In genomic region chr1:91456301-91456801, GRCm38 (mm10) we compare ENCODE assay signal across 8 mouse cellular contexts. TPM values are rescaled to one million over a fixed set of nuclear protein-coding genes. Genes with fewer than 3 reads are reported as not detected.
DNase-seq lines count a peak whose midpoint lies in the region; ATAC-seq and TF ChIP-seq lines count a peak whose summit lies in the region.

No protein-coding gene starts in this region.

- no peaks in the 10 kb centered on the region for H3K36me3 ChIP-seq in embryonic facial prominence, embryonic 12.5 days
- no peaks in the 10 kb centered on the region for H3K36me3 ChIP-seq in heart, postnatal 0 days (replicated peaks; ENCODE audit: control insufficient read depth, insufficient read depth, low read length)
- no peaks in the 10 kb centered on the region for H3K36me3 ChIP-seq in lung, postnatal 0 days (ENCODE audit: insufficient read depth, low read length)

- no peak for TF ChIP-seq CTCF in left cerebral cortex, adult 2 months (IDR thresholded peaks at IDR 0.05)
- TF ChIP-seq CTCF in heart, postnatal 0 days (IDR thresholded peaks at IDR 0.05; ENCODE audit: low read depth) = no peak
- no peak for TF ChIP-seq CTCF in lung, postnatal 0 days (IDR thresholded peaks at IDR 0.05)

- no peak overlapping the region; the same call in 1 of the 2 replicates for H3K4me2 ChIP-seq in embryonic facial prominence, embryonic 12.5 days (replicated peaks)
- peak overlapping the region; percentile 38; the same call in 1 of the 2 replicates for H3K4me2 ChIP-seq in heart, postnatal 0 days (ENCODE audit: low read depth, low read length)
- H3K4me2 ChIP-seq in lung, postnatal 0 days (replicated peaks; ENCODE audit: low read depth, low read length) = peak overlapping the region; percentile 74

- WGBS in embryonic facial prominence, embryonic 12.5 days = 37% methylated on average over 11 of the region's 11 CpGs
- WGBS in heart, postnatal 0 days = 45% methylated on average over 11 of the region's 11 CpGs
- 8% methylated on average over 11 of the region's 11 CpGs for WGBS in lung, postnatal 0 days

- H3K4me3 ChIP-seq in left cerebral cortex, adult 2 months = peak overlapping the region; percentile 96
- no peak overlapping the region for H3K4me3 ChIP-seq in embryonic facial prominence, embryonic 12.5 days
- no peak overlapping the region for H3K4me3 ChIP-seq in heart, postnatal 0 days (ENCODE audit: low read depth, low read length)
- peak overlapping the region; percentile 15; the same call in 1 of the 2 replicates for H3K4me3 ChIP-seq in lung, postnatal 0 days (ENCODE audit: low read depth, low read length)

- peaks cover 32% of the 10 kb centered on the region for H3K4me1 ChIP-seq in embryonic facial prominence, embryonic 12.5 days
- peaks cover 70% of the 10 kb centered on the region for H3K4me1 ChIP-seq in heart, postnatal 0 days (ENCODE audit: control insufficient read depth, insufficient read depth)
- H3K4me1 ChIP-seq in lung, postnatal 0 days (ENCODE audit: insufficient read depth, low read depth, low read length) = peaks cover 53% of the 10 kb centered on the region

- H3K9me3 ChIP-seq in embryonic facial prominence, embryonic 12.5 days = no peaks in the 10 kb centered on the region
- H3K9me3 ChIP-seq in heart, postnatal 0 days (replicated peaks; ENCODE audit: control insufficient read depth, low read length) = no peaks in the 10 kb centered on the region
- no peaks in the 10 kb centered on the region for H3K9me3 ChIP-seq in lung, postnatal 0 days (ENCODE audit: low read length)

- no peak for TF ChIP-seq EP300 in heart, postnatal 0 days (IDR thresholded peaks at IDR 0.05; ENCODE audit: low read depth)
- TF ChIP-seq EP300 in lung, postnatal 0 days (IDR thresholded peaks at IDR 0.05) = peak; percentile 68; the same call in 1 of the 2 replicates

- H3K27me3 ChIP-seq in embryonic facial prominence, embryonic 12.5 days = no peaks in the 10 kb centered on the region
- H3K27me3 ChIP-seq in heart, postnatal 0 days (ENCODE audit: control insufficient read depth, insufficient read depth, low read length) = no peaks in the 10 kb centered on the region
- H3K27me3 ChIP-seq in lung, postnatal 0 days (replicated peaks; ENCODE audit: insufficient read depth, low read length) = no peaks in the 10 kb centered on the region

- DNase-seq in left cerebral cortex, adult 2 months (ENCODE audit: extremely low spot score in 1 of 2, low spot score in 2 of 2) = peak in 1 of 2 experiments; percentile 36
- DNase-seq in left cerebral cortex, adult 8-10 months (ENCODE audit: low spot score in 2 of 2) = no peak
- peak; percentile 57 for DNase-seq in heart, postnatal 0 days (ENCODE audit: low spot score)
- DNase-seq in kidney, postnatal 10 days = peak; percentile 77
- DNase-seq in lung, postnatal 0 days (ENCODE audit: low spot score) = peak; percentile 98
- DNase-seq in ovary, postnatal 14 days (ENCODE audit: low spot score) = peak; percentile 61
- DNase-seq in frontal cortex, postnatal 14 days (ENCODE audit: low spot score in 2 of 2) = no peak

- peak overlapping the region; percentile 0; the same call in 1 of the 2 replicates for H3K9ac ChIP-seq in embryonic facial prominence, embryonic 12.5 days
- H3K9ac ChIP-seq in heart, postnatal 0 days (replicated peaks; ENCODE audit: low read depth, low read length) = peak overlapping the region; percentile 47; the same call in 1 of the 2 replicates
- H3K9ac ChIP-seq in lung, postnatal 0 days (replicated peaks; ENCODE audit: low read depth) = peak overlapping the region; percentile 36

- ATAC-seq in embryonic facial prominence, embryonic 12.5 days (ENCODE audit: insufficient number of reproducible peaks, insufficient read depth, low FRiP score, low TSS enrichment) = no peak
- no peak for ATAC-seq in heart, postnatal 0 days (ENCODE audit: insufficient read depth, low read depth)
- ATAC-seq in lung, postnatal 0 days = peak; percentile 34

- intact Hi-C loops in left cerebral cortex, adult 2 months (cut with DNase I) = loop anchor here (10.0 kb wide), 1 partner anchor 252 kb away; no protein-coding TSS in a partner anchor

- H3K27ac ChIP-seq in left cerebral cortex, adult 2 months = peak overlapping the region; percentile 30
- no peak overlapping the region for H3K27ac ChIP-seq in embryonic facial prominence, embryonic 12.5 days
- peak overlapping the region; percentile 80 for H3K27ac ChIP-seq in heart, postnatal 0 days (ENCODE audit: low read depth)
- peak overlapping the region; percentile 98 for H3K27ac ChIP-seq in lung, postnatal 0 days (ENCODE audit: low read length)

RNA-seq across cellular contexts. Expression of gene Per2, which starts 2.8 kb away (rescaled TPM):
- total RNA-seq in left cerebral cortex, adult 2 months (2021) = 10 to 100 TPM; 24.8 to 54.6 TPM
- 10 to 100 TPM; 18.4 to 36.8 (median 25.1) TPM for total RNA-seq in left cerebral cortex, adult 8-10 months (2022)
- 2.5 TPM in 2 replicates for polyA plus RNA-seq in embryonic facial prominence, embryonic 12.5 days (2016; fragmentation: Nextera tagmentation; extraction: Ambion mirVana)
- total RNA-seq in heart, postnatal 0 days (2014; rRNA removed; ENCODE audit: low replicate concordance) = 11.1 and 14.0 TPM in 2 replicates
- 2.3 and 3.3 TPM in 2 replicates for polyA plus RNA-seq in heart, postnatal 0 days (2015; fragmentation: Nextera tagmentation; extraction: Ambion mirVana)
- polyA plus RNA-seq in lung, postnatal 0 days (2015; fragmentation: Nextera tagmentation; extraction: Ambion mirVana) = 6.3 and 7.3 TPM in 2 replicates

RNA-seq across cellular contexts. Expression of gene Traf3ip1, which starts 38.1 kb away (rescaled TPM):
- total RNA-seq in left cerebral cortex, adult 2 months (2021) = 10 to 100 TPM; 15.8 to 16.5 TPM
- 10 to 100 TPM; 12.5 to 15.3 (median 13.9) TPM for total RNA-seq in left cerebral cortex, adult 8-10 months (2022)
- 12.4 and 14.1 TPM in 2 replicates for polyA plus RNA-seq in embryonic facial prominence, embryonic 12.5 days (2016; fragmentation: Nextera tagmentation; extraction: Ambion mirVana)
- 2.0 and 3.4 TPM in 2 replicates for total RNA-seq in heart, postnatal 0 days (2014; rRNA removed; ENCODE audit: low replicate concordance)
- 2.8 TPM in 2 replicates for polyA plus RNA-seq in heart, postnatal 0 days (2015; fragmentation: Nextera tagmentation; extraction: Ambion mirVana)
- 11.0 and 11.2 TPM in 2 replicates for polyA plus RNA-seq in lung, postnatal 0 days (2015; fragmentation: Nextera tagmentation; extraction: Ambion mirVana)

RNA-seq across cellular contexts. Expression of gene Hes6, which starts 42.5 kb away (rescaled TPM):
- total RNA-seq in left cerebral cortex, adult 2 months (2021) = 10 to 100 TPM; 13.4 to 14.6 TPM
- total RNA-seq in left cerebral cortex, adult 8-10 months (2022) = 10 to 100 TPM; 17.5 to 22.3 (median 21.8) TPM
- 134 and 139 TPM in 2 replicates for polyA plus RNA-seq in embryonic facial prominence, embryonic 12.5 days (2016; fragmentation: Nextera tagmentation; extraction: Ambion mirVana)
- 81.4 and 82.5 TPM in 2 replicates for total RNA-seq in heart, postnatal 0 days (2014; rRNA removed; ENCODE audit: low replicate concordance)
- 61.0 and 64.3 TPM in 2 replicates for polyA plus RNA-seq in heart, postnatal 0 days (2015; fragmentation: Nextera tagmentation; extraction: Ambion mirVana)
- 63.7 and 75.1 TPM in 2 replicates for polyA plus RNA-seq in lung, postnatal 0 days (2015; fragmentation: Nextera tagmentation; extraction: Ambion mirVana)

RNA-seq across cellular contexts. Expression of gene Ilkap, which starts 57.7 kb away (rescaled TPM):
- total RNA-seq in left cerebral cortex, adult 2 months (2021) = 10 to 100 TPM; 59.8 to 64.8 TPM
- 10 to 100 TPM; 48.1 to 54.9 (median 52.2) TPM for total RNA-seq in left cerebral cortex, adult 8-10 months (2022)
- 171 and 174 TPM in 2 replicates for polyA plus RNA-seq in embryonic facial prominence, embryonic 12.5 days (2016; fragmentation: Nextera tagmentation; extraction: Ambion mirVana)
- 58.1 and 70.5 TPM in 2 replicates for total RNA-seq in heart, postnatal 0 days (2014; rRNA removed; ENCODE audit: low replicate concordance)
- 71.4 and 75.1 TPM in 2 replicates for polyA plus RNA-seq in heart, postnatal 0 days (2015; fragmentation: Nextera tagmentation; extraction: Ambion mirVana)
- polyA plus RNA-seq in lung, postnatal 0 days (2015; fragmentation: Nextera tagmentation; extraction: Ambion mirVana) = 90.5 and 94.0 TPM in 2 replicates

Comparison
In these comparisons a context has a peak if more than half of its experiments do, and no peak if none do; other contexts are left out.
1. DNase-seq: peak in heart, postnatal 0 days (single experiment), kidney, postnatal 10 days (single experiment), lung, postnatal 0 days (single experiment) and ovary, postnatal 14 days (single experiment); none in left cerebral cortex, adult 8-10 months (0 of 2) and frontal cortex, postnatal 14 days (0 of 2).
2. H3K4me3 ChIP-seq: peak in left cerebral cortex, adult 2 months (single experiment) and lung, postnatal 0 days (single experiment); none in embryonic facial prominence, embryonic 12.5 days (single experiment) and heart, postnatal 0 days (single experiment).
3. Peak in every context shown above with its lines, with median percentiles within 50 percentile points of each other: H3K9ac ChIP-seq.